Mouse (Mus musculus): Measurements from ENCODE around the gene Efemp1. TPM values are rescaled to one million over a fixed set of nuclear protein-coding genes. Genes with fewer than 3 reads are reported as not detected.

Gene Efemp1
- total RNA-seq, 1 experiment, result 5.8 TPM

- TF ChIP-seq MAFK (IDR thresholded peaks at IDR 0.05; ENCODE audit: insufficient read depth, low read depth, low read length) (no peak), HCFC1 (IDR thresholded peaks at IDR 0.05; ENCODE audit: borderline replicate concordance, insufficient read depth, low read length) (no peak), ZNF384 (IDR thresholded peaks at IDR 0.05; ENCODE audit: low read depth, low read length) (no peak), ZC3H11A (IDR thresholded peaks at IDR 0.05; ENCODE audit: borderline replicate concordance, low read depth, low read length) (no peak), CHD2 (IDR thresholded peaks at IDR 0.05; ENCODE audit: low read depth, low read length) (no peak)
- in situ Hi-C loops (cut with MboI; ENCODE audit: low sequenced_read_pairs in 2 of 2, unreplicated experiment in 2 of 2), result no loop called here
- DNase-seq (ENCODE audit: low read depth, low spot score), result no peak
- H3K4me1 ChIP-seq (ENCODE audit: control insufficient read depth in 2 of 2, insufficient read depth in 2 of 2, low read length in 2 of 2, poor library complexity in 1 of 2), result no peaks in the 10 kb centered on the region
- H3K27ac ChIP-seq (ENCODE audit: insufficient read depth, low read depth, low read length, poor library complexity, severe bottlenecking), result no peak overlapping the region
- no peak overlapping the region for H3K9ac ChIP-seq (ENCODE audit: insufficient read depth, low read depth, low read length, poor library complexity, severe bottlenecking)
- H3K9me3 ChIP-seq (ENCODE audit: control insufficient read depth, insufficient read depth, low read depth, low read length), result no peaks in the 10 kb centered on the region
- H3K4me3 ChIP-seq (ENCODE audit: insufficient read depth in 1 of 2, low read depth in 1 of 2, low read length in 2 of 2, poor library complexity in 1 of 2, severe bottlenecking in 1 of 2), result no peak overlapping the region
- no peaks in the 10 kb centered on the region for H3K36me3 ChIP-seq (ENCODE audit: control insufficient read depth, insufficient read depth, low read length, poor library complexity, severe bottlenecking)
These were observed 28.5 kb downstream of the Efemp1 start for GRCm38 (mm10) chr11:28881381-28881976.

GRCm38 (mm10) chr11:28883106-28883505 is 30.1 kb downstream of the Efemp1 start:
- Histone ChIP-seq H3K36me3 (ENCODE audit: control insufficient read depth, insufficient read depth, low read length, poor library complexity, severe bottlenecking) (no peaks in the 10 kb centered on the region), H3K4me3 (ENCODE audit: insufficient read depth in 1 of 2, low read depth in 1 of 2, low read length in 2 of 2, poor library complexity in 1 of 2, severe bottlenecking in 1 of 2) (no peak overlapping the region), H3K27ac (ENCODE audit: insufficient read depth, low read depth, low read length, poor library complexity, severe bottlenecking) (no peak overlapping the region), H3K4me1 (ENCODE audit: control insufficient read depth in 2 of 2, insufficient read depth in 2 of 2, low read length in 2 of 2, poor library complexity in 1 of 2) (no peaks in the 10 kb centered on the region), H3K9ac (ENCODE audit: insufficient read depth, low read depth, low read length, poor library complexity, severe bottlenecking) (no peak overlapping the region), H3K9me3 (ENCODE audit: control insufficient read depth, insufficient read depth, low read depth, low read length) (no peaks in the 10 kb centered on the region)
- TF ChIP-seq CHD2 (IDR thresholded peaks at IDR 0.05; ENCODE audit: low read depth, low read length), result no peak
- no peak for TF ChIP-seq MAFK (IDR thresholded peaks at IDR 0.05; ENCODE audit: insufficient read depth, low read depth, low read length)
- TF ChIP-seq ZNF384 (IDR thresholded peaks at IDR 0.05; ENCODE audit: low read depth, low read length), result no peak
- TF ChIP-seq HCFC1 (IDR thresholded peaks at IDR 0.05; ENCODE audit: borderline replicate concordance, insufficient read depth, low read length), result no peak
- TF ChIP-seq ZC3H11A (IDR thresholded peaks at IDR 0.05; ENCODE audit: borderline replicate concordance, low read depth, low read length), result no peak
- no peak for DNase-seq (ENCODE audit: low read depth, low spot score)
- in situ Hi-C loops (cut with MboI; ENCODE audit: low sequenced_read_pairs in 2 of 2, unreplicated experiment in 2 of 2), result no loop called here

- TF ChIP-seq ZC3H11A (IDR thresholded peaks at IDR 0.05; ENCODE audit: borderline replicate concordance, low read depth, low read length) (no peak), CHD2 (IDR thresholded peaks at IDR 0.05; ENCODE audit: low read depth, low read length) (no peak)
- in situ Hi-C loops (cut with MboI; ENCODE audit: low sequenced_read_pairs in 2 of 2, unreplicated experiment in 2 of 2), result no loop called here
These were observed 36.5 kb downstream of the Efemp1 start for GRCm38 (mm10) chr11:28889538-28889937.

GRCm38 (mm10) chr11:28891515-28891914 is 38.5 kb downstream of the Efemp1 start:
- H3K9ac ChIP-seq (ENCODE audit: insufficient read depth, low read depth, low read length, poor library complexity, severe bottlenecking), result no peak overlapping the region
- no peak overlapping the region for H3K4me3 ChIP-seq (ENCODE audit: insufficient read depth in 1 of 2, low read depth in 1 of 2, low read length in 2 of 2, poor library complexity in 1 of 2, severe bottlenecking in 1 of 2)
- in situ Hi-C loops (cut with MboI; ENCODE audit: low sequenced_read_pairs in 2 of 2, unreplicated experiment in 2 of 2), result no loop called here
- no peak for TF ChIP-seq ZNF384 (IDR thresholded peaks at IDR 0.05; ENCODE audit: low read depth, low read length)
- TF ChIP-seq HCFC1 (IDR thresholded peaks at IDR 0.05; ENCODE audit: borderline replicate concordance, insufficient read depth, low read length), result no peak
- TF ChIP-seq ZC3H11A (IDR thresholded peaks at IDR 0.05; ENCODE audit: borderline replicate concordance, low read depth, low read length), result no peak
- no peak for TF ChIP-seq MAFK (IDR thresholded peaks at IDR 0.05; ENCODE audit: insufficient read depth, low read depth, low read length)
- no peak for TF ChIP-seq CHD2 (IDR thresholded peaks at IDR 0.05; ENCODE audit: low read depth, low read length)
- no peaks in the 10 kb centered on the region for H3K9me3 ChIP-seq (ENCODE audit: control insufficient read depth, insufficient read depth, low read depth, low read length)
- no peaks in the 10 kb centered on the region for H3K4me1 ChIP-seq (ENCODE audit: control insufficient read depth in 2 of 2, insufficient read depth in 2 of 2, low read length in 2 of 2, poor library complexity in 1 of 2)
- H3K36me3 ChIP-seq (ENCODE audit: control insufficient read depth, insufficient read depth, low read length, poor library complexity, severe bottlenecking), result no peaks in the 10 kb centered on the region
- no peak for DNase-seq (ENCODE audit: low read depth, low spot score)
- no peak overlapping the region for H3K27ac ChIP-seq (ENCODE audit: insufficient read depth, low read depth, low read length, poor library complexity, severe bottlenecking)

More at GRCm38 (mm10) chr11:28889538-28889937, 36.5 kb downstream of the Efemp1 start:
- DNase-seq (ENCODE audit: low read depth, low spot score), result no peak
- no peaks in the 10 kb centered on the region for H3K36me3 ChIP-seq (ENCODE audit: control insufficient read depth, insufficient read depth, low read length, poor library complexity, severe bottlenecking)
- H3K4me1 ChIP-seq (ENCODE audit: control insufficient read depth in 2 of 2, insufficient read depth in 2 of 2, low read length in 2 of 2, poor library complexity in 1 of 2), result no peaks in the 10 kb centered on the region
- no peak overlapping the region for H3K27ac ChIP-seq (ENCODE audit: insufficient read depth, low read depth, low read length, poor library complexity, severe bottlenecking)
- no peak overlapping the region for H3K4me3 ChIP-seq (ENCODE audit: insufficient read depth in 1 of 2, low read depth in 1 of 2, low read length in 2 of 2, poor library complexity in 1 of 2, severe bottlenecking in 1 of 2)
- no peak overlapping the region for H3K9ac ChIP-seq (ENCODE audit: insufficient read depth, low read depth, low read length, poor library complexity, severe bottlenecking)
- H3K9me3 ChIP-seq (ENCODE audit: control insufficient read depth, insufficient read depth, low read depth, low read length), result no peaks in the 10 kb centered on the region

- in situ Hi-C loops (cut with MboI; ENCODE audit: low sequenced_read_pairs in 2 of 2, unreplicated experiment in 2 of 2), result no loop called here
- DNase-seq (ENCODE audit: low read depth, low spot score), result no peak
- Histone ChIP-seq H3K36me3 (ENCODE audit: control insufficient read depth, insufficient read depth, low read length, poor library complexity, severe bottlenecking) (no peaks in the 10 kb centered on the region), H3K9me3 (ENCODE audit: control insufficient read depth, insufficient read depth, low read depth, low read length) (no peaks in the 10 kb centered on the region), H3K4me1 (ENCODE audit: control insufficient read depth in 2 of 2, insufficient read depth in 2 of 2, low read length in 2 of 2, poor library complexity in 1 of 2) (no peaks in the 10 kb centered on the region), H3K9ac (ENCODE audit: insufficient read depth, low read depth, low read length, poor library complexity, severe bottlenecking) (no peak overlapping the region), H3K4me3 (ENCODE audit: insufficient read depth in 1 of 2, low read depth in 1 of 2, low read length in 2 of 2, poor library complexity in 1 of 2, severe bottlenecking in 1 of 2) (no peak overlapping the region), H3K27ac (ENCODE audit: insufficient read depth, low read depth, low read length, poor library complexity, severe bottlenecking) (no peak overlapping the region)
- no peak for TF ChIP-seq HCFC1 (IDR thresholded peaks at IDR 0.05; ENCODE audit: borderline replicate concordance, insufficient read depth, low read length)
- no peak for TF ChIP-seq ZC3H11A (IDR thresholded peaks at IDR 0.05; ENCODE audit: borderline replicate concordance, low read depth, low read length)
- no peak for TF ChIP-seq ZNF384 (IDR thresholded peaks at IDR 0.05; ENCODE audit: low read depth, low read length)
- TF ChIP-seq CHD2 (IDR thresholded peaks at IDR 0.05; ENCODE audit: low read depth, low read length), result no peak
- TF ChIP-seq MAFK (IDR thresholded peaks at IDR 0.05; ENCODE audit: insufficient read depth, low read depth, low read length), result no peak
These were observed 46.4 kb downstream of the Efemp1 start for GRCm38 (mm10) chr11:28899420-28899819.
